Mouse (Mus musculus) forelimb bud, embryonic 11.5 days (tissue): ENCODE data around the gene Vamp2.

Experiments
- DNase-seq: peaks from one replicate; pipeline ENCODE4 v3.0.0-alpha.2; 2012; ENCODE audit warnings: low read depth, low spot score

Gene Vamp2

GRCm38 (mm10) chr11:69114621-69115020 lies 26.3 kb downstream of the Vamp2 start:
- DNase-seq, result no peak

DNA sequence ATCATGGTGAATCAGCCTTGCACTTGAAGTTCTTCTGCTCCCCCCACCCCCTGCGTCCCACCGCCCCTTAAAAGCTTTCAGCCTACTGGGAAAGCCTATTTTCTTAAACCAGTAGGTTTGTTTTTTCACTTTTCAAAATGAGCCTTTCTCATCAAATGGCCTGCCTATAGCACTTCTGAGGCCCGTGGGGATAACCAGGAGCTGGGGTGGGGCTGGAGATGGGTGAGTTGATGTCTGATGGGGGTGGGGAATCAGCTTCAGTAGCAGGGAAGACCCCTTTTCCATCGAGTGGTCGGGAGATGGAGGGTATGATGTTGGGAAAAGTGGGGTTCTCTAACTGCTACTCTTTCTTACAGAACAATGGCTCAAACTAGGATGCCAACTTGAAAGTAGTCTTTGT lies 28.6 kb downstream of the Vamp2 start:
- DNase-seq, result no peak

DNA sequence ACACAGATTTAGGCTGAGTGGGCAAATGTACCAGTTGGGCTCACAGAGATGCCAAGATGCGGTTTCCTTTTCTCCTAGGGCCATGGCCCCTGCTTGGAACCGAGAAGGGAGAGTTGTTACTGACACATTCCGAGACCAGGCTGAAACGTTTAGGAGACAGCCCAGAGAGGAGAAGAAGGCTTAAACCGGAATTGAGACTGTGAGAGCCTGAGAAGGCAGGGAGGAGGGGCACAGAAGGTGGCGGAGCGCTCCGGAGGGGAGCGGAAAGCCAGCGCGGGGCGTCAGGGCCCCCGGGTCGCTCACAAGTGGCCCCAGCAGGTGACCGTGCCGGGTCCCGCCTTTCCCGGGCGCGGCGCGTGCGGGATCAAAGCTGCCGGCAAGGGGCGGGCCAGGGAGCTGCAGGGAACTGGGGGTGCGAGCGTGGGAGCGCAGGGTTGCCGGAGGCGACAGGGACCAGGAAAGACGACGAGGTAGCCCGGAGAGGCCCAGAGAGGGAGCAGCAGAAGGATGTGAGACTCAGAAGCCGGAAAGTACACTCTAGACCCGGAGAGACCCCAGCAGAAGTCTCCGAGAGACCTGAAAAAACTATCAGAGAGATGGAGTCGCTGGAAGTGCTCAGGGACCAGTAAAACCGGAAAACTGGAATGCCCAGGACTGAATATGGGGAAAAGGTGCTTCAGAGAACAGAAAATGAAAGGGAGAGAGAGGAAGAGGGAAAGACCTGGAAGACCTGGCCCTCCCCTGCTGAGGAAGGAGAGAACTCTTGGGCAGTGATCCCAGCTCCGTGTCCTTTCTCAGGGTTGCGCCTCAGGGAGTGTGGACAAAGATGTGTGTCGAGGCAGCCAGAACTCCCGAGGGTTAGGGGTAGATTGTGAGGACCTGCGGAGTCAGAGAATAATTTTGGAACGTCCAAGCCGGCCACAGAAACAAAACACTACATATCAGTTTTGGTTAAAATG lies 29.7 kb downstream of the Vamp2 start:
- DNase-seq, result no peak

- peak; percentile 90 for DNase-seq
These were observed 30.5 kb downstream of the Vamp2 start for GRCm38 (mm10) chr11:69118765-69119164.

DNA sequence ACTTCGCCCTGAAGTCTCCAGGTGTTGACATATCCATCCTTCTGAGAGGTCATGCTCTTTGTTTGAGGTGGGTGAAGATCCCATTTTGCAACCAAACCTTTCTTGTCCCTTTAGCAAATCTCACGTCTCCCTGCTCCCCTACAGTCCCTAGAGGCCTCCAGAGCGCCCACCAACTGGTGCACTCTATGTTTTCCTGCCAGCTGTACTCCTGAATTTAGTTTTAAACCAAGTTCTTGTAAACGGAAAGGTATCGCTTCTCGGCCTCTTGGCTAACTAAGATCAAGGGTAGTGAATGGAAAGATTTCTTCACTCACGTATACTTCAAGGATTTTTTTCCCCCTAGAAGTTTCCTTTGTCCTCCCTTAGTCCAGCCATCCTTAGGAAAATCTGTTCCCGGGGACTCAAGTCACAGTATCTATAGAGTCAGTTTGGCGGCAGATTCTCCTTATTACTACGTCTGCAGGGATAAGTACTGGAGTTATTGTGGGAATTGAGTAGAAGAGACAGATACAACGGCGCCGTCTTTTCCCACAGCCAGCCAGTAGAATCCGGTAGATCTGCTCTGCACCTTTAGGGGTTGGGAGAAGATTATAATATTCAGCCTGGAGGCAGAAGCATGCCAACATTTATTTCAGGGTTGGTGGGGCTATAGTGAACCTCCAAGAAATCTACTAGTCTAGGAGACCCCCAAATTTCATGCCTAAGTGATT lies 31.3 kb downstream of the Vamp2 start:
- DNase-seq, result no peak

DNA sequence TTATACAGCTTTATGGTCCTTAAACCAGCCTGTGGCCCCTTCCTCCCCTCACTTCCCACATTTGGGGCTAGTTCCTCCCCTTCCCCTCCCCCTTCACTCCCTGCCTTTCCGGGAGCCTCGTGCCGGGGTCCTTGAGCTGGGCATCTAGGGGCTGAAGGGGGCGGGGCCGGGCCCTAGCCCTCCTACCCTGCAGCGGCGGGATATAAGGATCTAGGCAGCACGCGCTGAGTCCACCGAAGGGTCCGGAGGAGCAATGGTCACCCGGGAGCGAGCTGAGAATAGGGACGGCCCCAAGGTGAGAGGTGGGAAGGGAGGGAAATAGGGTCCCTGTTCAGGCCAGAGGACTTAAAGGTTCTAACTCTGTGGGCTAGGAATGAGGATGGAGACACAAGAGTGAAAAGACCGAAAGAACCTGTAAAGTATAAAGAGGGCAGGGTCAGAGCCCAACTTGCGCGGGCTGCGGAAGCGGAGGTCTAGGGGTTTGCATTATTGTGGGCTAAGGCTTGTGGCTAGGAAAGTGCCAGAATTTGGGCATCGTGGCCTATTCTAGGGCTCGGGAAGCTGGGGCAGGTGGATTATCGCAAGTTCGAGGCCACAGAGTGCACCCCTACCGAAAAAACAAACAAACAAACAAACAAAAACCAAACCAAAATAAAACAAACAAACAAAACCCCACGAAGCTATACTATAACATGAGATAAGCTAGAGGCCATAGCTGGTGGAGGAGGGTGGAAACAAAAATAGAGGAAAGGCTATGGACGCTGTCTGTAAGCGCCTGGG lies 32.1 kb downstream of the Vamp2 start, which contains the start of gene Hes7:
Gene Hes7, plus strand, starts transcription at position 184 of the 780 bp plus-strand sequence.
- DNase-seq, result no peak

DNA sequence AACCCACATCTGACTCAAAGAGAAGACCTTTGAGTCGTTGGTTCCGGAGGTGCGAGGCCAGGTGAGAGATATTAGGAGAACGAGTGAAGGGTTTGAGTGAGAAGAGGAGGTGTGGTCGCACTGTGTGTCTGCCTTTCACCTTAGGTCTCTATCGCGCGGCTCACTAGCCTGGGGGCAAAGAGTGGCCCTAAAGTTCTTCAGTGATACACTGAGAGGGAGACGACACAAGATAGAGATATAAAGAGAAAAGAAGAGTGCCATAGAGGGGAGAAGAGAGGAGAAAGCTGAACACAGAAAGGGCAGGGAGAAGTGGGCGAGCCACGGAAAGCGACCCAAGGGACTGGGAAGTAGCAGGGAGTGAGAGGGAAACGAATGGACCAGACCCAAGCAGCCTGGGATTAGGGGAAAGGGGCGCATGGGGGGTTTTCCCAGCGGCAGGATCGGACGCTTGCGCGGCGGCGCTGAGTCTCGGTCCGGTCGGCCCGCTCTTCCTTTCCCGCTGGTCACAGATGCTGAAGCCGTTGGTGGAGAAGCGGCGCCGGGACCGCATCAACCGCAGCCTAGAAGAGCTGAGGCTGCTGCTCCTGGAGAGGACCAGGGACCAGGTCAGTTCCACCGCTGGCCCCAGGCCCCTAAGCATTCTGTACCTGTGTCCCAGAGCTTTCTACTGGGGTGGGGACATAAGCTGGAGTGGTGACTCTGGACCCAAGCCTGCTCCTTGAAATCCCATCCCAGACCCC lies 32.9 kb downstream of the Vamp2 start:
- no peak for DNase-seq

GRCm38 (mm10) chr11:69121741-69122335 lies 33.5 kb downstream of the Vamp2 start:
- DNase-seq, result no peak

GRCm38 (mm10) chr11:69122336-69122951 lies 34.2 kb downstream of the Vamp2 start, which contains the start of gene 9130213A22Rik:
TSS of gene 9130213A22Rik (minus strand) at chr11:69122589.
- DNase-seq, result peak; percentile 80

GRCm38 (mm10) chr11:69123056-69123692 lies 34.9 kb downstream of the Vamp2 start:
- DNase-seq, result peak; percentile 91

DNA sequence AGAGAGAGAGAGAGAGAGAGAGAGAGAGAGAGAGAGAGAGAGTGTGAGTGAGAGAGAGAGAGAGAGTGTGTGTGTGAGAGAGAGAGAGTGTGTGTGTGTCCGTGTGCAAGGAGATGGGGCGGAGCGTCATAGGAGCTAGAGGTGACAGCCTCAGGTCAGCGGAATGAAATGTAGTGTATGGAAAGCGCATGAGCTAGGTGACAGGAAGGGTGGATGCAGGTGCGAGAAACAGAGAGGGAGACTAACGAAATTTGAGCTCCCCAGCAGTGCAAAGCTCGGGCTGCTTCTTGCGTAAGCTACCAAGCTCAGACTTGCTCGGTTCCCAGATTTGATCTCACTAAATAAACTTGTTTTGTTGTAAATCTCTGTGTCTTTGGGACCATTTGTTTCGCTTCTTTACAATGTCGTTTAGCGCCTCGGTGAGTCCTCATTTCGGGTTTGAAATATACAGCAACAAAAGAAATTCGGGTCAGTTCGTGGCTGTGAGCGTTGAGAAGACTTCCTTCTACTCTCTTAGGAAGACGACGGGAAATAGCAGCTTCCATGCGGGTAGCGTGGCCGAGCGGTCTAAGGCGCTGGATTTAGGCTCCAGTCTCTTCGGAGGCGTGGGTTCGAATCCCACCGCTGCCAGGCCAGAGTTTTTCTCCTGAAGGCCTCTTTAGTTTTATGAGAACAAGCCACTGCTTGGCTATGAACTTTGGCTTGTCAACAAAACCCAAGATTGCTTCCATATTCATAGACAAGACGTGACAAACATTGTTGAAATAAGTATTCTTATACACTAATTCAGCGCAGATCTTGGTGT lies 35.6 kb downstream of the Vamp2 start:
- peak; percentile 96 for DNase-seq

DNA sequence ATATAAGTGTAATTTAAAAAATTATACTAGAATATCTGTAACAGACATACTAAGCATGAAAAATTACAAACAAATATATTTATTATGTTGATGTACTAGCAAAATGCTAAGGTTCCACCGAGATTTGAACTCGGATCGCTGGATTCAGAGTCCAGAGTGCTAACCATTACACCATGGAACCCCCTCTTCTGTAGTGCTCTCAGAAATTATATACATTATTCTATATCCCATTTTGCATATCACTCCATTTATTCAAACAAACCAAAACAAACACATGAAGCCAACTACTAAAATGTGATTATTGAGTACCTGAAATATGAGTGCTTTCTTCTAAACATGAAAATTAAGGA lies 36.2 kb downstream of the Vamp2 start:
- peak; percentile 90 for DNase-seq

DNA sequence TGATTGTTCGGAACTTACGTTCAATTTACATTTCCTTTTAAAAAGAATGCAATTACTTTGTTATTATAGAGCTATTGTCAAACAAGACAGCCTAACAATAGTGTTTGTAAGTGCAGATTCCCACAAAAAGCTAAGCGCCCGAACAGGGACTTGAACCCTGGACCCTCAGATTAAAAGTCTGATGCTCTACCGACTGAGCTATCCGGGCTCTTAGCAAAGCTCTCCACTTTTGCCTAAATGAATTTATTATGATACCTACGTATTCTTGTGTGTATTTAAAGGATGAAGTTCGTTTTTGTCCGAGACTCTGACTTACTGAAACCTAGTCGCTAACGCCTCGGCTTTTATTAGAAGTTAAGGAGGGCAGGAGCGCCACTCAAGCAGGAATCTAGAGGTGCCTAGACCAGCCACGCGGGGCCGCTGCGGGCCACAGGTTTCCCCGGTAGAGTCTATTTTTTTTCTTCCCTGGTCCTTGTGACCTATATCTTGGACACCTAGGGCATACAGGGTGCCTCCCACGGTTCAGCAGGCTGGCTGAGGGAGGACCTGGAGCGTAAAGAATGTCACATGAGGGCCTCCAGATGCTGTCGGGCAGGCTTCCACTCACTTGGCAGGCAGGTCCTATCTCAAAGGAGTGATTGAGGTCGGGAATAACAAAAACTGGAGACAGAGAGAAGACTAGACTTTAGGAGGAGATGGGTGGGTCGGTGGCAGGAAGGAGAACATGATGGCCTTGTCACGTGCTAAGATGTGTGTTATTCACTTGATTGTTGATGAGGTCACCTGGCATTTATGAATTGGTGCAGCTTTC lies 37.0 kb downstream of the Vamp2 start:
- DNase-seq, result peak; percentile 95

DNA sequence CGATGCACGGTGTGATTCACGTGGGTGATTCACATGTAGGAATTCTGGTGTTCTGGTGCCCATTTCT lies 37.4 kb downstream of the Vamp2 start, which contains the start of gene Aloxe3:
Gene Aloxe3, plus strand, starts transcription at position 45 of the 67 bp plus-strand sequence.
- no peak for DNase-seq

DNA sequence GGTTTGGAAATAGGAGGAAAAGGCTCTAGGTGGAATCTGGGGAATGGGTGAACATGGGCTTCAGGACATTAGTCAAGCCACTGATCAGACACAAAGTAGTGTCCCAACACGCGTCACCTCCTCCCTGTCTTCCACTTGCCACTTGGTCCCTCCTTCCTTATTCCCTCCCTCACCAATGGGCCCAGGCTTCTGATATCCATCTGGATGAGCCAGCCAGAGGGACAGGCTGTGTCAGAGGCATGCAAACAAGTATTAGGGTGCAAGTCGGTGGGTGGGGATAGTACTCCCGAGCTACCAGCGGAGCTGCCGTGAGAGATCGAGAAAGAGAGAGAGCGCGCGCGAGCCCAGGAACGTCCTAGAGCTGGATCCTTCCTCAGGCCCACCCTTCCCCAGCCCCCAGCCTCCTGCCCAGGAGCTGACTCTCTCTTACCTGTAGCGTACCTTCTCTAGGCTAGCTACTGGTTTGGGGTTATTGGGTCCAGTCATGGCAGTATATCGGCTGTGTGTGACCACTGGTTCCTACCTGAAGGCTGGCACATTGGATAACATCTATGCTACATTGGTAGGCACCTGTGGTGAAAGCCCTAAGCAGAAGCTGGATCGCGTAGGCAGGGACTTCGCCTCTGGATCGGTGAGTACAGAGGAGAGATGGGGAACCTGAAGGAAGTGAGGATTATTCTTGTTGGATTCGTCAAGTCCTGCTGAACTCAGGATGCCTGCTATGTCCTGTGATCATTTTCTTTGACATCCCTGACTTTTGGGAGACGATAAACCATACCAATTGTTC lies 37.8 kb downstream of the Vamp2 start:
- no peak for DNase-seq

DNA sequence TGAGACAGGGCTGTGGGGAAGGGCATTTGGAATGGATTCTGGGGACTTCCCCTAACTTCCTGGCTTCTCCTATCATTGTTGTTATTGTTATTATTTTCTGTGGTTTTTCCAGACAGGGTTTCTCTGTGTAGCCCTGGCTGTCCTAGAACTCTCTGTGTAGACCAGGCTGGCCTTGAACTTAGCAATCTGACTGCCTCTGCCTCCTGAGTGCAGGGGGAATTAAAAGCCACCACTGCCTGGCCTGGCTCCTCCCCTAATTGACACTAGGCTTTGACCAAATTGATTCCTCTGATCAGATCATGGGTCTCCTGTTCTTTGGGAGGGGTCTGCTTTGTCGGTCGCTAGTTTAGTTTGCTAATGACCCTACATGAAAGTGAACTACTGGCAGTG lies 38.4 kb downstream of the Vamp2 start:
- DNase-seq, result no peak

DNA sequence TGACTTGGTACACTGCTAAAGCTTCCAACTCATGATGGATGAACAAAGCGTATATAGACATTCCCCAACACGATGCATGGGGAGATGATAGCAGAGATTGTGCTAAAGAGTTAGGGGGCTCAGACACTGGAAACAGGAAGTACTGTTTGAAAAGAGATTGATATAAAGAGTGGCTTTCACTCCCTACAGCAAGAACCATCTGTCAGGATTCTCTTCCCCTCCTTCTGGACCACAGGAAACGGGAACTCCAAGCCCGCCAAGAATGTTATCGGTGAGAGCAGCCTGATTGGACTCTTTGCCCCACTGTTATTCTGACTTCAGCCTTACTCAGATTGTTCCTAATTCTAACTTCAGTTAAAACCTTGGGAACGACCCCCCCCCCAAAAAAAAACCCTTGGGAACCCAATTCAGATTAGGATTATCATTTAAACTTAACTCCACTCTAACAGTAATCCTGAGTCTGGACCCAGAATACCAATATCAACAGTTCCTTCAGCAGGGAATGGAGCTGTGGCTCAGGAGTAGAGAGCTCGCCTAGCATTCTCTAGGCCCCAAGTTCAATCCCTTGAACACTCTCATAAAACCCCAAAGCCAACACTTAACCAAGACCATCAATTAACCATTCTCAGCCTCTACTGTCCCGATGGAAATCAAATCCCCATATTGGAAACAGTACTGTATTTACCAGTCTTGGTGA lies 40.3 kb downstream of the Vamp2 start:
- no peak for DNase-seq
